In genomic region chr2:120141671-120142070, GRCm38 (mm10) we compare ENCODE assay signal across 22 mouse cellular contexts. TPM values are rescaled to one million over a fixed set of nuclear protein-coding genes. Genes with fewer than 3 reads are reported as not detected.
A peak's percentile ranks its signal among the peaks of the same experiment; 100 is the strongest.
DNase-seq lines count a peak whose midpoint lies in the region; ATAC-seq and TF ChIP-seq lines count a peak whose summit lies in the region.
"Had no signal": no experiment of that assay in that cellular context is flagged by ENCODE, and none has a peak within 500 bp of the region (broad histone marks: within the 10 kb centered on the region; RNA-seq: fewer than 3 reads in every experiment).

No protein-coding gene starts in this region.

- H3K36me3 ChIP-seq in kidney, adult 2 months (ENCODE audit: control insufficient read depth, insufficient read depth, low read length): peaks cover 2% of the 10 kb centered on the region; the same call in 1 of the 2 replicates
- H3K36me3 ChIP-seq in kidney, embryonic 16.5 days (ENCODE audit: insufficient read depth, low read length): no peaks in the 10 kb centered on the region
- H3K36me3 ChIP-seq in midbrain, embryonic 11.5 days (ENCODE audit: control insufficient read depth, insufficient read depth, low read length): no peaks in the 10 kb centered on the region
- no peaks in the 10 kb centered on the region for H3K36me3 ChIP-seq in midbrain, postnatal 0 days (ENCODE audit: insufficient read depth, low read length)

- H3K4me2 ChIP-seq in kidney, embryonic 16.5 days (replicated peaks; ENCODE audit: low read depth, low read length): no peak overlapping the region
- no peak overlapping the region for H3K4me2 ChIP-seq in midbrain, embryonic 11.5 days
- no peak overlapping the region for H3K4me2 ChIP-seq in midbrain, postnatal 0 days (ENCODE audit: low read depth, low read length, poor library complexity, severe bottlenecking)

- no peaks in the 10 kb centered on the region for H3K27me3 ChIP-seq in kidney, adult 2 months (replicated peaks; ENCODE audit: control insufficient read depth, insufficient read depth, low read length)
- no peaks in the 10 kb centered on the region for H3K27me3 ChIP-seq in kidney, embryonic 16.5 days (ENCODE audit: insufficient read depth, low read length)
- no peaks in the 10 kb centered on the region for H3K27me3 ChIP-seq in midbrain, embryonic 11.5 days (ENCODE audit: control insufficient read depth, insufficient read depth, low read length)
- H3K27me3 ChIP-seq in midbrain, postnatal 0 days (ENCODE audit: insufficient read depth, low read length): no peaks in the 10 kb centered on the region
- H3K27me3 ChIP-seq: CH12.LX, Patski had no signal

- no peak for ATAC-seq in kidney, embryonic 16.5 days (ENCODE audit: low FRiP score, low TSS enrichment)
- no peak for ATAC-seq in midbrain, embryonic 11.5 days (ENCODE audit: low FRiP score)
- ATAC-seq in midbrain, postnatal 0 days (ENCODE audit: low FRiP score): no peak
- ATAC-seq: activated CD4-positive, CD25-positive, alpha-beta regulatory T cell, adult 4 months; CD4-positive, CD25-positive, alpha-beta regulatory T cell, adult 4 months; Patski had no signal

- TF ChIP-seq CTCF in kidney, adult 2 months (conservative IDR thresholded peaks at IDR 0.05; ENCODE audit: insufficient read depth, insufficient read length, low read depth, low read length): no peak
- TF ChIP-seq CTCF in midbrain, postnatal 0 days (IDR thresholded peaks at IDR 0.05): no peak
- no peak for TF ChIP-seq CTCF in embryonic fibroblast, embryonic 13.5 days (IDR thresholded peaks at IDR 0.05; ENCODE audit: borderline replicate concordance, insufficient read depth, low read length)

- H3K27ac ChIP-seq in kidney, adult 2 months (ENCODE audit: insufficient read depth, low read depth, low read length): peak overlapping the region; percentile 64; the same call in 1 of the 2 replicates
- no peak overlapping the region for H3K27ac ChIP-seq in kidney, embryonic 16.5 days (ENCODE audit: low read length)
- H3K27ac ChIP-seq in midbrain, embryonic 11.5 days (ENCODE audit: low read depth, low read length): no peak overlapping the region
- no peak overlapping the region for H3K27ac ChIP-seq in midbrain, postnatal 0 days (ENCODE audit: low read depth, low read length)
- H3K27ac ChIP-seq in embryonic fibroblast, embryonic 13.5 days (ENCODE audit: insufficient read depth, low read length): peak overlapping the region; percentile 82; the same call in 1 of the 2 replicates

- DNase-seq in heart, adult 11 months: peak; percentile 73
- DNase-seq in heart, adult 18-20 months: no peak
- DNase-seq in kidney, adult 2 months: no peak
- DNase-seq in midbrain, embryonic 11.5 days (ENCODE audit: low spot score, missing footprints): peak; percentile 69
- DNase-seq in midbrain, postnatal 0 days (ENCODE audit: low spot score): no peak
- DNase-seq in urinary bladder, postnatal 25 days (ENCODE audit: low spot score): no peak
- DNase-seq: adrenal gland, adult 2 months; adrenal gland, adult 8-10 months; adrenal gland, postnatal 10 days; adrenal gland, postnatal 14 days; adrenal gland, postnatal 25 days; adrenal gland, postnatal 36 days; B cell, adult 2 months; cerebellum, adult 11 months; cerebellum, adult 11-12 months had no signal

- H3K4me1 ChIP-seq in kidney, adult 2 months (ENCODE audit: control insufficient read depth, insufficient read depth, low read length): peaks cover 6% of the 10 kb centered on the region; the same call in 1 of the 2 replicates
- H3K4me1 ChIP-seq in kidney, embryonic 16.5 days (ENCODE audit: insufficient read depth, low read length): 0 out of 2 replicates have a peak, but pooled peaks cover 3% of the 10 kb centered on the region
- no peaks in the 10 kb centered on the region for H3K4me1 ChIP-seq in midbrain, embryonic 11.5 days (ENCODE audit: control insufficient read depth, insufficient read depth, low read length)
- no peaks in the 10 kb centered on the region for H3K4me1 ChIP-seq in midbrain, postnatal 0 days (ENCODE audit: insufficient read depth, low read length)
- peaks cover 7% of the 10 kb centered on the region for H3K4me1 ChIP-seq in embryonic fibroblast, embryonic 13.5 days (ENCODE audit: control insufficient read depth, insufficient read depth, low read length)

- no peak overlapping the region for H3K9ac ChIP-seq in kidney, embryonic 16.5 days (replicated peaks; ENCODE audit: low read length)
- no peak overlapping the region for H3K9ac ChIP-seq in midbrain, embryonic 11.5 days (ENCODE audit: low read length)
- no peak overlapping the region for H3K9ac ChIP-seq in midbrain, postnatal 0 days (replicated peaks; ENCODE audit: low read length, poor library complexity, severe bottlenecking)

- TF ChIP-seq POLR2A in kidney, adult 2 months (IDR thresholded peaks at IDR 0.05; ENCODE audit: low read depth, low read length): no peak
- TF ChIP-seq POLR2A in embryonic fibroblast, embryonic 13.5 days (IDR thresholded peaks at IDR 0.05; ENCODE audit: low read depth, low read length): no peak

- 93% methylated on average over 1 of the region's 1 CpGs for WGBS in kidney, adult 2 months
- WGBS in kidney, embryonic 16.5 days: 61% methylated on average over 1 of the region's 1 CpGs
- 90% methylated on average over 1 of the region's 1 CpGs for WGBS in midbrain, embryonic 11.5 days
- WGBS in midbrain, postnatal 0 days: 81% methylated on average over 1 of the region's 1 CpGs

- no peak overlapping the region for H3K4me3 ChIP-seq in kidney, adult 2 months (ENCODE audit: insufficient read depth, low read depth, low read length)
- H3K4me3 ChIP-seq in kidney, embryonic 16.5 days (ENCODE audit: low read length): no peak overlapping the region
- no peak overlapping the region for H3K4me3 ChIP-seq in midbrain, embryonic 11.5 days (ENCODE audit: low read depth, low read length)
- H3K4me3 ChIP-seq in midbrain, postnatal 0 days (ENCODE audit: low read depth, low read length): no peak overlapping the region
- H3K4me3 ChIP-seq in embryonic fibroblast, embryonic 13.5 days (ENCODE audit: insufficient read depth, low read length): no peak overlapping the region

- no peaks in the 10 kb centered on the region for H3K9me3 ChIP-seq in kidney, embryonic 16.5 days (ENCODE audit: low read length)
- no peaks in the 10 kb centered on the region for H3K9me3 ChIP-seq in midbrain, embryonic 11.5 days (ENCODE audit: control insufficient read depth, low read length)
- no peaks in the 10 kb centered on the region for H3K9me3 ChIP-seq in midbrain, postnatal 0 days (ENCODE audit: low read length)
- H3K9me3 ChIP-seq: G1E had no signal

RNA-seq across cellular contexts. Expression of gene Ehd4, which starts 12.7 kb away (rescaled TPM):
- 100 to 1,000 TPM; 382 to 400 TPM for total RNA-seq in heart, adult 18-20 months (2021)
- polyA plus RNA-seq in kidney, adult 2 months (2012; rRNA removed): 36.5 and 38.2 TPM in 2 replicates
- polyA plus RNA-seq in kidney, embryonic 16.5 days (2015; fragmentation: Nextera tagmentation; extraction: Ambion mirVana): 50.4 and 54.0 TPM in 2 replicates
- 10.2 and 17.2 TPM in 2 replicates for polyA plus RNA-seq in midbrain, embryonic 11.5 days (2014; fragmentation: Nextera tagmentation; extraction: Ambion mirVana)
- total RNA-seq in midbrain, postnatal 0 days (2014; rRNA removed): 6.5 and 9.5 TPM in 2 replicates
- polyA plus RNA-seq in midbrain, postnatal 0 days (2015; fragmentation: Nextera tagmentation; extraction: Ambion mirVana): 16.2 and 19.7 TPM in 2 replicates
- 19.5 and 22.9 TPM in 2 replicates for polyA plus RNA-seq in embryonic fibroblast, embryonic 13.5 days (2011; ENCODE audit: insufficient read length, low read depth, missing spikeins)

Comparison
In these comparisons a context has a peak if more than half of its experiments do, and no peak if none do; other contexts are left out.
1. DNase-seq: peak in heart, adult 11 months (single experiment) and midbrain, embryonic 11.5 days (single experiment); none in heart, adult 18-20 months (0 of 2), kidney, adult 2 months (single experiment), midbrain, postnatal 0 days (single experiment) and urinary bladder, postnatal 25 days (single experiment).
2. H3K27ac ChIP-seq: peak in kidney, adult 2 months (single experiment) and embryonic fibroblast, embryonic 13.5 days (single experiment); none in kidney, embryonic 16.5 days (single experiment), midbrain, embryonic 11.5 days (single experiment) and midbrain, postnatal 0 days (single experiment).